Mouse (Mus musculus): ENCODE data around the gene Ube4a. TPM values are rescaled to one million over a fixed set of nuclear protein-coding genes. Genes with fewer than 3 reads are reported as not detected.

Gene Ube4a
- polyA plus RNA-seq (2016; fragmentation: Nextera tagmentation; extraction: Ambion mirVana) = 25.7 and 26.3 TPM in 2 replicates

- Histone ChIP-seq H3K4me1 (peaks cover 12% of the 10 kb centered on the region), H3K27me3 (no peaks in the 10 kb centered on the region), H3K9ac (peak within 1 kb of the TSS; percentile 68), H3K9me3 (no peaks in the 10 kb centered on the region), H3K27ac (peak within 1 kb of the TSS; percentile 65; the same call in 1 of the 2 replicates), H3K4me3 (peak within 1 kb of the TSS; percentile 95), H3K36me3 (peaks cover 9% of the 10 kb centered on the region), H3K4me2 (replicated peaks) (peak within 1 kb of the TSS; percentile 91)
- peak; percentile 86 for ATAC-seq (ENCODE audit: insufficient number of reproducible peaks, insufficient read depth, low FRiP score, low TSS enrichment)
- under 1% methylated on average over 39 of the region's 39 CpGs for WGBS
Measured at GRCm38 (mm10) chr9:44965126-44965832, at the start of gene Ube4a. Gene Ube4a, minus strand, starts transcription at chr9:44965600.

- no peaks in the 10 kb centered on the region for H3K36me3 ChIP-seq
- no peak overlapping the region for H3K27ac ChIP-seq
- H3K9me3 ChIP-seq = no peaks in the 10 kb centered on the region
- no peaks in the 10 kb centered on the region for H3K4me1 ChIP-seq
- no peaks in the 10 kb centered on the region; the same call in 1 of the 2 replicates for H3K27me3 ChIP-seq
- no peak for ATAC-seq (ENCODE audit: insufficient number of reproducible peaks, insufficient read depth, low FRiP score, low TSS enrichment)
- H3K4me3 ChIP-seq = no peak overlapping the region
- 46% methylated on average over 2 of the region's 2 CpGs for WGBS
- H3K9ac ChIP-seq = no peak overlapping the region
- no peak overlapping the region for H3K4me2 ChIP-seq (replicated peaks)
Measured at GRCm38 (mm10) chr9:45014879-45015278, 49.5 kb upstream of the Ube4a start.

GRCm38 (mm10) chr9:45011291-45011690, 45.9 kb upstream of the Ube4a start:
- no peak overlapping the region for H3K4me2 ChIP-seq (replicated peaks)
- no peaks in the 10 kb centered on the region for H3K4me1 ChIP-seq
- H3K4me3 ChIP-seq = no peak overlapping the region
- peaks cover 4% of the 10 kb centered on the region; the same call in 1 of the 2 replicates for H3K27me3 ChIP-seq
- H3K27ac ChIP-seq = no peak overlapping the region
- no peak for ATAC-seq (ENCODE audit: insufficient number of reproducible peaks, insufficient read depth, low FRiP score, low TSS enrichment)
- H3K9ac ChIP-seq = no peak overlapping the region
- no peaks in the 10 kb centered on the region for H3K9me3 ChIP-seq
- WGBS = 39% methylated on average over 6 of the region's 6 CpGs
- H3K36me3 ChIP-seq = no peaks in the 10 kb centered on the region

GRCm38 (mm10) chr9:45010461-45010860, 45.1 kb upstream of the Ube4a start:
- no peak overlapping the region for H3K4me3 ChIP-seq
- 70% methylated on average over 4 of the region's 4 CpGs for WGBS
- ATAC-seq (ENCODE audit: insufficient number of reproducible peaks, insufficient read depth, low FRiP score, low TSS enrichment) = no peak
- no peaks in the 10 kb centered on the region for H3K9me3 ChIP-seq
- H3K4me2 ChIP-seq (replicated peaks) = no peak overlapping the region
- H3K27ac ChIP-seq = no peak overlapping the region
- peaks cover 4% of the 10 kb centered on the region; the same call in 1 of the 2 replicates for H3K27me3 ChIP-seq
- no peaks in the 10 kb centered on the region for H3K4me1 ChIP-seq
- H3K36me3 ChIP-seq = no peaks in the 10 kb centered on the region
- H3K9ac ChIP-seq = no peak overlapping the region

GRCm38 (mm10) chr9:45009180-45010078, 44.0 kb upstream of the Ube4a start, which contains the start of gene Cd3e:
Gene Cd3e, minus strand, starts transcription at chr9:45009627.
- H3K9ac ChIP-seq = no peak within 1 kb of the TSS
- WGBS = 86% methylated on average over 19 of the region's 19 CpGs
- no peak within 1 kb of the TSS for H3K27ac ChIP-seq
- no peaks in the 10 kb centered on the region for H3K9me3 ChIP-seq
- H3K4me2 ChIP-seq (replicated peaks) = no peak within 1 kb of the TSS
- no peak for ATAC-seq (ENCODE audit: insufficient number of reproducible peaks, insufficient read depth, low FRiP score, low TSS enrichment)
- H3K27me3 ChIP-seq = peaks cover 4% of the 10 kb centered on the region; the same call in 1 of the 2 replicates
- no peaks in the 10 kb centered on the region for H3K4me1 ChIP-seq
- H3K4me3 ChIP-seq = no peak within 1 kb of the TSS
- H3K36me3 ChIP-seq = no peaks in the 10 kb centered on the region

- WGBS = 79% methylated on average over 4 of the region's 4 CpGs
- no peak for ATAC-seq (ENCODE audit: insufficient number of reproducible peaks, insufficient read depth, low FRiP score, low TSS enrichment)
- H3K36me3 ChIP-seq = no peaks in the 10 kb centered on the region
- no peak overlapping the region for H3K4me3 ChIP-seq
- no peak overlapping the region for H3K27ac ChIP-seq
- no peaks in the 10 kb centered on the region for H3K4me1 ChIP-seq
- H3K9me3 ChIP-seq = no peaks in the 10 kb centered on the region
- no peak overlapping the region for H3K4me2 ChIP-seq (replicated peaks)
- peaks cover 4% of the 10 kb centered on the region; the same call in 1 of the 2 replicates for H3K27me3 ChIP-seq
- no peak overlapping the region for H3K9ac ChIP-seq
Measured at GRCm38 (mm10) chr9:45008342-45008741, 42.9 kb upstream of the Ube4a start.

- no peaks in the 10 kb centered on the region for H3K9me3 ChIP-seq
- ATAC-seq (ENCODE audit: insufficient number of reproducible peaks, insufficient read depth, low FRiP score, low TSS enrichment) = no peak
- peaks cover 4% of the 10 kb centered on the region; the same call in 1 of the 2 replicates for H3K27me3 ChIP-seq
- H3K36me3 ChIP-seq = no peaks in the 10 kb centered on the region
- no peak overlapping the region for H3K27ac ChIP-seq
- no peak overlapping the region for H3K9ac ChIP-seq
- no peak overlapping the region for H3K4me3 ChIP-seq
- H3K4me1 ChIP-seq = no peaks in the 10 kb centered on the region
- WGBS = 74% methylated on average over 12 of the region's 12 CpGs
- no peak overlapping the region for H3K4me2 ChIP-seq (replicated peaks)
Measured at GRCm38 (mm10) chr9:45007404-45007803, 42.0 kb upstream of the Ube4a start.

- 72% methylated on average over 3 of the region's 3 CpGs for WGBS
- H3K36me3 ChIP-seq = no peaks in the 10 kb centered on the region
- H3K4me2 ChIP-seq (replicated peaks) = no peak overlapping the region
- no peak overlapping the region for H3K9ac ChIP-seq
- no peak overlapping the region for H3K4me3 ChIP-seq
- no peaks in the 10 kb centered on the region for H3K27me3 ChIP-seq
- no peak for ATAC-seq (ENCODE audit: insufficient number of reproducible peaks, insufficient read depth, low FRiP score, low TSS enrichment)
- H3K9me3 ChIP-seq = no peaks in the 10 kb centered on the region
- no peak overlapping the region for H3K27ac ChIP-seq
- H3K4me1 ChIP-seq = no peaks in the 10 kb centered on the region
Measured at GRCm38 (mm10) chr9:45000249-45000648, 34.8 kb upstream of the Ube4a start.

- Histone ChIP-seq H3K4me1 (no peaks in the 10 kb centered on the region), H3K9me3 (no peaks in the 10 kb centered on the region), H3K4me2 (replicated peaks) (no peak overlapping the region), H3K9ac (no peak overlapping the region), H3K4me3 (no peak overlapping the region), H3K27me3 (no peaks in the 10 kb centered on the region), H3K36me3 (no peaks in the 10 kb centered on the region), H3K27ac (no peak overlapping the region)
- no peak for ATAC-seq (ENCODE audit: insufficient number of reproducible peaks, insufficient read depth, low FRiP score, low TSS enrichment)
- 75% methylated on average over 5 of the region's 5 CpGs for WGBS
Measured at GRCm38 (mm10) chr9:44999776-45000175, 34.4 kb upstream of the Ube4a start.

GRCm38 (mm10) chr9:44999171-44999570, 33.8 kb upstream of the Ube4a start:
- no peak overlapping the region for H3K27ac ChIP-seq
- no peak overlapping the region for H3K4me3 ChIP-seq
- H3K4me1 ChIP-seq = no peaks in the 10 kb centered on the region
- H3K27me3 ChIP-seq = no peaks in the 10 kb centered on the region
- 63% methylated on average over 6 of the region's 6 CpGs for WGBS
- ATAC-seq (ENCODE audit: insufficient number of reproducible peaks, insufficient read depth, low FRiP score, low TSS enrichment) = no peak
- no peaks in the 10 kb centered on the region for H3K9me3 ChIP-seq
- no peak overlapping the region for H3K4me2 ChIP-seq (replicated peaks)
- H3K36me3 ChIP-seq = no peaks in the 10 kb centered on the region
- H3K9ac ChIP-seq = no peak overlapping the region

- Histone ChIP-seq H3K9me3 (no peaks in the 10 kb centered on the region), H3K4me2 (replicated peaks) (no peak overlapping the region), H3K9ac (no peak overlapping the region), H3K36me3 (no peaks in the 10 kb centered on the region), H3K27me3 (no peaks in the 10 kb centered on the region), H3K27ac (no peak overlapping the region), H3K4me1 (no peaks in the 10 kb centered on the region), H3K4me3 (no peak overlapping the region)
- 68% methylated on average over 11 of the region's 11 CpGs for WGBS
- no peak for ATAC-seq (ENCODE audit: insufficient number of reproducible peaks, insufficient read depth, low FRiP score, low TSS enrichment)
Measured at GRCm38 (mm10) chr9:44998138-44998537, 32.7 kb upstream of the Ube4a start.
